Mouse (Mus musculus): ENCODE results near the gene Tns1. TPM values are rescaled to one million over a fixed set of nuclear protein-coding genes. Genes with fewer than 3 reads are reported as not detected.

Tns1 gene
- polyA plus RNA-seq, 1 experiment, result 0.85 TPM

- TF ChIP-seq GATA1 (IDR thresholded peaks at IDR 0.05; ENCODE audit: low read length), result no peak
Measured at GRCm38 (mm10) chr1:74105660-74106059, 18.6 kb downstream of the Tns1 start.

GRCm38 (mm10) chr1:74103654-74104353 lies 20.4 kb downstream of the Tns1 start:
- no peak for TF ChIP-seq GATA1 (IDR thresholded peaks at IDR 0.05; ENCODE audit: low read length)

GRCm38 (mm10) chr1:74099001-74099435 lies 25.2 kb downstream of the Tns1 start:
- no peak for TF ChIP-seq GATA1 (IDR thresholded peaks at IDR 0.05; ENCODE audit: low read length)

DNA sequence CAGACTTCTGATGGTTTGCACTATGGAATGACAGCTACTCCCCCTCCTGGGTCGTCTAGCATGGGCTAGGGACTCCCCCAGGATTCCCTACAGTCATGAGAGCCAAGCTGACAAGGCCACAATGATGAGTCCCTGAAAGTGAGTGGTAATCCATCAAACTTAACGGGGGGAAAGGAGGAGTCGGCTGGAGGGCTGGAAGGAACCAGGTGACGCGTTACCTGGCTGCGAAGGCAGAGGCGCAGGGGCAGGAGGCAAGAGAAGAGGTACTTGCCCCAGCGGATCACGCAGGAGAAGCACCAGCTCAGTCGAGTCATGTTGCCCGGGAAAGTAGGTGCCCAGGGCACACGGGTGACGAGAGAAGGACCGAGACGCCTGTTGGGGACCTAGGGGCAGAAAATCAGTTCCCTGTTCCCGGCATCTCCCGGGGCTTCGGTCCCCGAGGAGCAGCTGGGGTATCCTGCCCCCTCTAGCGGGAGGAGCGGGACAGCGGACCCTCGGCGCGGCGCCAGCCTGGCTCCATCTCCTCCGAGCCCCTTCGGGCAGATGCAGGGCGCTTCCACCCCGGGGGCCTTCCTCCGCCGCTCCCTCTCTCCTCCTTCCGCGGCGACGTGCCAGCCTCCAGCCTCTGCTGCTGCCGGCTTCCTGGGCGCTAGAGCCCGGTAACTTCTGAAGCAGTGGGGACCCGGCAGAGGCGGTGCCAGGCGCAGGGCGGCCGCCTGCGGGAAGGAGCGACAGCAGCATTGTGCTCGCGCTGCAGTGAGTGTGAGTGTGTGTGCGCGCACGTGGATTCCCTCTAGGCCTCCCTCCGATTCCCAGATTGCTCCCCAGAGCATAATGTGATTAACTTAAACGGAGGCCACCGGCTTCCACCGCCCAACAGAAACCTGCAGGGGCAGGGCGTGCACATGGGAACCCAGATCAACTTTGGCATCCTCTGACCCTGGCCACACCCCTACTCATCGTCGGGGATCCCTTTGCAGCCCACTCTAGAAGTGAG lies 25.9 kb downstream of the Tns1 start:
- TF ChIP-seq GATA1 (IDR thresholded peaks at IDR 0.05; ENCODE audit: low read length), result no peak

DNA sequence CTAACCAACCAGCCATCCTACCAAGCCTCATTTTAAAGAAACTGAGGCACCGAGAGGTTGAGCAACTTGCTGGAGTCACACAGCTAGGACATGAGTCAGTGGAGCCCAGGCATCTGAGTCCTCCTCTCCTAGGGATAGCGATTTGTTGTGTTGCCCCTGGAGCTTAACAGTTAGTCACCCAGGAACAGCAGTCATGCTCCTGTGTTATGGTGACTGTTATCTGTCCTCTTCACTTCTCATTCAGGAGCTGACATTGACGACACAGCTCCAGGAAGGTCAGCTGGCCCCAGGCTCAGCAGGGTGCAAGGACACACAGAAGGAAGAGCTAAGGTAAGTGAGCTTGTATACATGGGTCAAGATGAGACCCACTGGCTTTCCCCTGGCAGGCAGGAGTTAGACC lies 28.5 kb downstream of the Tns1 start:
- TF ChIP-seq GATA1 (IDR thresholded peaks at IDR 0.05; ENCODE audit: low read length), result no peak

DNA sequence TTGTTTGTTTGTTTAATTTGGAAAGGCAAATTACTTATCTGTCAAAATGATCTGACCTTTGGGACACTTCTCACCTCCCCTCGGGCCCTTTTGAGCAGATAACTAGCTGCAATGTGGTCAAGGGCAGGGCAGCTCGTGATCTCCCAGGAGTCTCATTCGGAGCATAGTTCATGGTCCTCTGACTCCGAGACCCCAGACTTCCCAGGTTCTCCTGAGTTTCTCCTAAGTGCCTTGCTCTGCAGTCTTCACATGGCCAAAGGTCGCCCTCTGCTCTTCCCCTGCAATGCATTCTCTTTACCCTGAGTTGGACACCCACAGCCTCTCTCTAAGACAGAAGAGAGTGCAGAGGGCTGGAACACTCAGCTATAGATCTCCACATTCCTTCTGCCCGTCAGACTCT lies 29.0 kb downstream of the Tns1 start:
- no peak for TF ChIP-seq GATA1 (IDR thresholded peaks at IDR 0.05; ENCODE audit: low read length)

- TF ChIP-seq GATA1 (IDR thresholded peaks at IDR 0.05; ENCODE audit: low read length), result no peak
Measured at GRCm38 (mm10) chr1:74094497-74095270, 29.6 kb downstream of the Tns1 start.

GRCm38 (mm10) chr1:74093447-74093846 lies 30.8 kb downstream of the Tns1 start:
- no peak for TF ChIP-seq GATA1 (IDR thresholded peaks at IDR 0.05; ENCODE audit: low read length)

DNA sequence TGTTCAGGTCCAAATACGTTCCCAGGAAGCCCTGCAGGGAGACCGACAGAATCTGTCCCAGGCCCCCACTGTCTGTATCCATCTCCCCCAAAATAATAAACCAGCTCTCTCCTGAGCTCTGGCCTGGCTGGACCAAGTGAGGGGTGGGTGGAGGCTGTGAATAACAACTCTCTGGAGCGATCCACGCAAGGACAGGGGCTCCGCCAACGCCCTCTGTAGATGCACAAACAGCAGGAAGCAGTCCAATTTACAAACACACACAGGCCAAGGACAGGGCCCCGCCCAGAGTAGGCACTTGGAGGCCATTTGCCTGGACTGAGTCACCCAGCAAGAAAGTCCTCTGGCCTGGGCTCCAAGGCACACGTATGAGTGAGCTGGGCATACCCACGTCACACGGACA lies 32.0 kb downstream of the Tns1 start:
- TF ChIP-seq GATA1 (IDR thresholded peaks at IDR 0.05; ENCODE audit: low read length), result no peak

GRCm38 (mm10) chr1:74091611-74092224 lies 32.5 kb downstream of the Tns1 start:
- TF ChIP-seq GATA1 (IDR thresholded peaks at IDR 0.05; ENCODE audit: low read length), result no peak

GRCm38 (mm10) chr1:74091138-74091537 lies 33.1 kb downstream of the Tns1 start:
- no peak for TF ChIP-seq GATA1 (IDR thresholded peaks at IDR 0.05; ENCODE audit: low read length)

DNA sequence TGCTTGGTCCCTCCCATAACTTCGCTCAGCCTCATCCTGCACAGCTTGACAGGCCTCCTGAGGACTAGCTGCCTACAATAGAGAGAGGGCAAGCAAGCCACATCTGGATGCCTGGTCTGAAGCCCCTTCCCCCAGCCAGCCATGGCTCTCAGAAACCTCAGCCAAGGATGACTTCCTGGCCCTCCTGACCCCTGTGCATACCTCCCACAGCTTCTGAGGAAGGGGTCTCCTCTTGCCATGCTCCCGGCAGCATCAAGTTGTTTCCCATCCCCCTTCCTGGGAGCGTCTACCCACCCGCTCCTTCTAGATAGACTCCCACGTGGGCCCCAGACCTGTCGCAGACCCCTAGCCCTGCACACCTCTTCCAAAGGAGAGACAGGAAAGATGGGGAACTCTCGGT lies 33.9 kb downstream of the Tns1 start:
- TF ChIP-seq GATA1 (IDR thresholded peaks at IDR 0.05; ENCODE audit: low read length), result no peak

GRCm38 (mm10) chr1:74088569-74088968 lies 35.7 kb downstream of the Tns1 start:
- no peak for TF ChIP-seq GATA1 (IDR thresholded peaks at IDR 0.05; ENCODE audit: low read length)

- TF ChIP-seq GATA1 (IDR thresholded peaks at IDR 0.05; ENCODE audit: low read length), result no peak
Measured at GRCm38 (mm10) chr1:74085566-74085965, 38.7 kb downstream of the Tns1 start.

GRCm38 (mm10) chr1:74084752-74085151 lies 39.5 kb downstream of the Tns1 start:
- TF ChIP-seq GATA1 (IDR thresholded peaks at IDR 0.05; ENCODE audit: low read length), result no peak
